Mouse (Mus musculus) neutrophil, adult 5-6 weeks (primary cell): Measurements from ENCODE around the gene Mgat2. TPM values are rescaled to one million over a fixed set of nuclear protein-coding genes. Genes with fewer than 3 reads are reported as not detected.
"Not testable (repeated sequence)": the region's sequence is repeated elsewhere in the genome, so short reads cannot be mapped to it uniquely, and the experiment has no call there.

Experiments
- ATAC-seq: fragments of 151-379, 151-347 bp; 2 replicates; pipeline ENCODE4 v1.8.0; 2017; ENCODE audit warnings: mild to moderate bottlenecking, moderate TSS enrichment; ENCODE audit not compliant: insufficient number of reproducible peaks, poor library complexity, low FRiP score, severe bottlenecking; ENCODE audit errors: extremely low read depth
- total RNA-seq: library from RNA; stranded (forward); fragments of 200-1000 nt; gene quantifications from 2 replicates; pipeline ENCODE4 v1.2.3, GENCODE M21; 2017

Gene Mgat2
- 44.6 and 47.5 TPM in 2 replicates for total RNA-seq

DNA sequence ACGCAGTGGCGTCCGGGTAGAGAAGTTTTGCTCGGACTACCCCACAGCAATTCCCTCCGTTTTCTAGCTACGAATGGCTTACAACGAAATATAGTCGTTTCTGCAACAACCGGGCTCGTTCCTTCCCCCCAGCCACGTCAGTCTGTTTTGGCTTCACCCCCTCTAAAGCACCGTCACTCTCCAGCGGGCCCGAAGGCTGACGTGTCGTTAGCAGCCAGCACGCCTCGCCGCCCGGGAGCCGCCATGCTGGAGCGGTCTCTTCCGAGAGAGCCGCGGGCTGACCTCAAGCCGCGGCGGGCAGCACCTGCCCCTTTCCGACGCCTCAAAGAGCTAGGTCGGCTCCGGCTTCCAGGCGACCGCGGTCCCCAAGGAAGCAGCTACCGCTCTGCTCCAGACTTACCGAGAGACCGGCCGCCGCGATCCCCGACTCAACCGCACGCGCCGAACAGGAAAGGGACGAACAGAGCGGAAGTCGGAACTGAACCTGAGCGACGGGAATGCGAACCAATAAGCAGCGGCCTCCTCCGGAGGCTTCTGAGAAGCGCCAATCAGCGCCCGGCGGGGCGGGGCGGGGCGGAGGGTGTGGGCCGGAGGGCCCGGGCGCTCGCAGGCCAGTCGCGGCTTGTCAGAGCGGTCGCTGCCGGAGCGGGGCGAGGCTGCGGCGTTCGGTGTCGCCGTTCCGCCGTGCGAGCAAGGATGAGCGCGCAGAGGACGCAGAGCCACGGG, at the start of gene Mgat2, which contains the start of gene Rpl36al:
TSS of gene Mgat2 (plus strand) at position 575 of the 726 bp plus-strand sequence.
TSS of gene Rpl36al (minus strand) at position 501 of the 726 bp plus-strand sequence.
- peak; percentile 94 for ATAC-seq

DNA sequence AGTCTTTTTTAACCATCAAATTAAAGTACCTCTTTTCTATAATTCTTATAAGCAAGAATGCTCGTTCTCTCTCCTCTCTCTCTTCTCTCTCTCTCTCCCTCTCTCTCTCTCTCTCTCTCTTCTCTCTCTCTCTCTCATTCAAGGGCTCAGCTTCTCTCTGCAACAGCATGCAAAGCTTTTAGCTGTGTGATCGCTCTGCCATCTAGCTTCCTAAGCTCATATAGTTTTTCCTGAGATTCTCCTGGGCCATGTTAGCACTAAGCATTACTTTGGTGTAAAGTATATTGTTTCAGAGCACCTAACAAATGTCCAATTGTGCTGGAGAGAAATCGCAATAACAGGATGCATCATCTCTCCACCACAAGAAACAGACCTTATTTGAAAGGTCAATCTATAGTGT, 44.8 kb upstream of the Mgat2 start:
- ATAC-seq, result no peak

GRCm38 (mm10) chr12:69139841-69140240, 44.1 kb upstream of the Mgat2 start:
- no peak for ATAC-seq

GRCm38 (mm10) chr12:69143460-69143859, 40.5 kb upstream of the Mgat2 start:
- no peak for ATAC-seq

- no peak for ATAC-seq
These were observed 36.7 kb upstream of the Mgat2 start for GRCm38 (mm10) chr12:69147166-69147735.

- ATAC-seq, result no peak
These were observed 33.9 kb upstream of the Mgat2 start for GRCm38 (mm10) chr12:69150049-69150448.

DNA sequence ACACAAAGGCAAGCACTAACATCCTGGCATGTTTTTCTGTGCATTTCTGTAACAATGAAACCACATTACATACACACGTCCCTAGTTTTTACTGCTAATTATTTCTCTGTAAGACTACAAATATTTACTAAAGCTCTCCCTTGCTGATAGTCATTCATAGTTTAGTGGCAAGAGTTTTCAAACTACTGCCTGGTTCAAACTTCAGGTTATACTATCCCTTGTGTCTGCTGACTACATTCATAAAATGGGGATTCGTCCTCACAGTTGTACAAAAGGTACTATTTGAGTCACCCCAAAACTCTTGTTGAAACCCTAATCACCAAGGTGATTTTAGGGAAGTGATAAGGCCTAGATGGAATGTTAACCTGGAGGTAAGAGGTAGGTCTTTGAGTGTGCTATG, 28.0 kb upstream of the Mgat2 start:
- ATAC-seq, result no peak

DNA sequence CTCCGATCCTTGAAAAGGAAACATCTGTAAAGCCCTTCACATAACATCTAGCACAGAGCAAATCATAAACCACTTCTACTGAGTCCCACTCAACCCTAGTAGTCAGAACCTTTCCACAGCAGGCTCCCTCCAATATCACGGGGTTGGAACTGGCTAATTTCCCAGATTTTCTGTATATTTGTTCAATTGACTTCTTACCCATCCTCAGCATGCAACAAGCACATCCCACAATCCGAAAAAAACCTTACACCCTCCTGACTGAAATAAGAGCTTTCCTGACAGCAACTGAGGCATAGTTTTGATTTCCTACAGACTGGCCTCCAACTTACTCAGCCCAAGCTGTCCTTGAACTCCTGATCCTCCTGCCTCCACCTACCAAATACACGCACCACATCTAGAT, 27.5 kb upstream of the Mgat2 start:
- ATAC-seq, result no peak

GRCm38 (mm10) chr12:69157107-69157506, 26.9 kb upstream of the Mgat2 start:
- no peak for ATAC-seq

DNA sequence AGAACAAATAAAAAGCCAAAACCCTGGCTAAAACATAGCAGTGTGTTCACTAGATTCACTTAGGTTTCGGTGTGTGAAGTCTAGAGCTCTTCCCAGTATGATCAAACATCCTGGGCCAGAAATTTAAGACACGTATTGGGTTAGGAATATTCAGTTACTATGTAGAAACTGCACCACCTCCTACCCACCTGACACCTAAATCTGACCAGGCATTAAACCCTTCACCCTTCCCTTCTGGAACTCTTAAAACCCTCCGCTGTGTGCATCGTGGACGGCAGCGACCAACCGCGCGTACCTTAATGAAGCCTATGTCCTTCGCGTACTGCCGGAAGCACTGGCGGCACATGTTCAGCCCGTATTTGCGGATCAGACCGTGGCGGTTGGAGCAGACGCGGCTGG, 25.6 kb upstream of the Mgat2 start:
- no peak for ATAC-seq

GRCm38 (mm10) chr12:69158765-69159577, 25.0 kb upstream of the Mgat2 start, which contains the start of gene Rps29:
Gene Rps29, minus strand, starts transcription at chr12:69159186.
- peak; percentile 97 for ATAC-seq

DNA sequence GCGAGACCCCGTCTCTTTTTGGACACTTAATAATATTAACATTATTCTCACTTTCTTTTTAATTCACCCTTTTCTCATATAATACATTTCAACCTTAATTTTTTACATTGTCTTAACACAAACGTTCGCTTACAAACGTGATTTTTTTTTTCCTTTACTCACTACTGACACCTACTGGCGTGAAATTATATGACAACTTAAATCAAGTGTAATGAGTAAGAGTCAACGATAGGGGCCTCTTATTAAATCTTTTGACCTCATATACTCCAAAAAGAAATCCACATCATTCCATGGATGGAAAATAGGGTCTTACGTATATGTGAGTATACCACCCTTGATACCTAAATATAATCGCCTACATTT, 24.4 kb upstream of the Mgat2 start:
- ATAC-seq, result peak; percentile 59

- not testable (repeated sequence) for ATAC-seq
These were observed 23.3 kb upstream of the Mgat2 start for GRCm38 (mm10) chr12:69160677-69161076.

GRCm38 (mm10) chr12:69163586-69163985, 20.4 kb upstream of the Mgat2 start:
- ATAC-seq, result not testable (repeated sequence)

DNA sequence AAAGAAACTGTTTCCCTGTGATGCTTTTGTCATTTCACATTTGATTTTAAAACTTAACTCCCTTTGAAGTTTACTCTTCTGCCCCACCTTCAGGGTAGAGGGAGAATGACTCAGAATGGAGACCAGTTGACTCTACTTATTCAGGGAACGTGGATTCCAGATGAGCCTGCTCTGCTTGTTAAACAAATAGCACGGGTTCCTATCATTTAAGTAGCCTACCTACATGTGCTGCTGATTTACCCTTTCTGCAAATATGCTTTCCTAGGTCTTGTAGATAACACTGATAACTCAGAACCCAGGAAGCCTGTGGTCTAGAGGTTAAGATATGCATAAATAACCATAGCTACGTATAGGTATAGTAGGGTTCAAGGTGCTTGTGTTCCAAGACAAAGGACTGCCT, 19.1 kb upstream of the Mgat2 start:
- ATAC-seq, result no peak

DNA sequence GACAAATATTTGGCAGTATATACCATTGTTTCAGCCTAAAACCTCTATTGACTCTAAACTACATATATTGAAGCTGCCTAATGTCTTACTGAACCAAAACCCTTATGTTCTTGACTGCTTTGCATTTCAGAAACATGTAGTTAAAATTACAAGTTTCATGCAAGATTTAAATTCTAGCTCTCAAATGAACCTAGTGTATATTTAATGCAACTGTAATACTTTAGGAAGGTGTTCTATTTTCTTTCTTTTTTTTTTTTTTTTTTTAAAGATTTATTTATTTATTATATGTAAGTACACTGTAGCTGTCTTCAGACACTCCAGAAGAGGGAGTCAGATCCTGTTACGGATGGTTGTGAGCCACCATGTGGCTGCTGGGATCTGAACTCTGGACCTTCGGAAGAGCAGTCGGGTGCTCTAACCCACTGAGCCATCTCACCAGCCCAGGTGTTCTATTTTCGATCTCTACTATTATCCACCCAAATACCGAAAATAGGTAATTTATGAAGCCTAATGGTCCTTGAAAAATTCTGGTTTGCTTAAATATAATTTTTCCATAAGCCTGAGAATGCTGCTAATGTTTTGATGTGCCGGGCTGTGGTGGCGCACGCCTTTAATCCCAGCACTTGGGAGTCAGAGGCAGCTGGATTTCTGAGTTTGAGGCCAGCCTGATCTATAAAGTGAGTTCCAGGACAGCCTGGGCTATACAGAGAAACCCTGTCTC, 16.9 kb upstream of the Mgat2 start:
- ATAC-seq, result not testable (repeated sequence)

DNA sequence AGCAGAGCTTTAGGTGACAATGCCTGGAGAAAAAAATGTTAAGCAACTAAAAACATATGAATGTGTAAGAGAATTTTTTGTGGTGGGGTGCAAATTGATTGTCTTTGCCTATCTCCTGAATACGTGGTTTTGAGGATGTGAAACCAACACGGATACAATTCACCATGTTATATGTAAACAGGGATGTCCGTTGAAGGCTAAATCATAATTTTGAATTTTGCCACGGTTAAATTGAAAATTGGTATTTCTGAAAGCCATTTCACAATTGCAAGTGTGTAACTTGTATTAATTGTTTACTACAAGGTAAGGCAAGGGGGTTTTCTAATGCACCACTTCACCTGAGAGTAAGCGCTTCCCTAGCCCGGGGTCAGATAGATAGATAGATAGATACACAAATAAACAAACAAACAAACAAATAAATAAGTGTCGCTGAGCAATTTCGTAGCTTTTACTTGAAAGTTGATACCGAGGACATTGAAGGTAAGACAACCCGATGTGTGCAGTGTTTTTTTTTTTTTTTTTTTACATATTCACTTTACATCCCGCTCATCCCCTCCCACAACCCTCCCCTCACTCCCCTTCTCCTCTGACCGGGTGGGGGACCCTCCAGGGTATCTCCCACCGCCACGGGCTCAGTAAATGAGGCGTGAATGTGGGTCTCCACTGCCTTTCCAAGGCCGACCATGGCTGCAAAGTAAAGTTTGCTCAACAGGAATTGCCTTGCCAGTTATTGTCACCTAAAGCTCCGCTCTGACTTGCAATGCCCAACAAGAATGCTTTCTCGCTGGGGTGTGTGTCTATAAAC, 16.1 kb upstream of the Mgat2 start:
- no peak; the same call in 1 of the 2 replicates for ATAC-seq

DNA sequence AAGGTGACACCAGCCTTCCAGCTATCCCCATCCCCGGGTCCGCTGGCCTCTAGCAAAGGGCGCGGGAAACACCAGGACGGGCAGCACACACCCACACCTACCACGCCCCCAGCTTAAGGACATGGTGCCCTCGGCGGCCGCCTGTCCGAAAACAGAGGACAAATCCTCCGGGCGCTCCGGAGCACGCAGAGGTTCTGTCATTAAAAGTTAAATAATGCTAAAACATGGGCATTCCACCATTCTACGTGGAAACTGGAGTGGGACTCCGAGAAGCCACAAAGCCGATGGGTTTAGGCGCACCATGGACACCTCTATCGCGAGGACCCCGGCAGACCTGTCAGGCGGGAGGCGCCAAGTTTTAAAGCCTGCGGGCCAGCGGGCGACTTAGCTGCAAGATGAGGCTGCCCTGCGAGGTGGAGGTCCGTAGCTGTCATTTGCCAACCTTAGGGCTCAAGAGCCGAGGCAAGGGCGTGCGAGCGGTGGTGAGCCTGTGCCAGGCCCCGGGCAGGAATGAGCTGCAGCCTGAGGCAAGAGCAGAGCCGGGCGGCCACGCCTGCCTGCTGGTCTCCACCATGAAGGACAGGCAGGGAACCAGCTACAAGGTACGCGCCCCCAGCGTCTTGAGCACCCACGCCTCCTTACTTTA, 15.4 kb upstream of the Mgat2 start, which contains the start of gene Lrr1:
TSS of gene Lrr1 (plus strand) at position 354 of the 646 bp plus-strand sequence.
- ATAC-seq, result peak; percentile 95
